Mouse (Mus musculus) hindbrain, embryonic 10.5 days (tissue): ENCODE results near the gene Olfr958. TPM values are rescaled to one million over a fixed set of nuclear protein-coding genes. Genes with fewer than 3 reads are reported as not detected.
A peak's percentile ranks its signal among the peaks of the same experiment; 100 is the strongest.

Experiments
- DNase-seq: peaks from one replicate; pipeline ENCODE4 v3.0.0-alpha.2; 2017; ENCODE audit warnings: low spot score
- H3K27ac ChIP-seq: fragments of 300-500 bp; sonication (generic); 2 replicates; pipeline ENCODE4 v1.5.1; 2016; ENCODE audit warnings: mild to moderate bottlenecking, moderate library complexity
- H3K27me3 ChIP-seq: fragments of 300-500 bp; sonication (generic); 2 replicates; pipeline ENCODE4 v1.6.1; 2016; ENCODE audit warnings: mild to moderate bottlenecking; ENCODE audit not compliant: poor library complexity, insufficient read depth, severe bottlenecking
- H3K36me3 ChIP-seq: fragments of 300-500 bp; sonication (generic); 2 replicates; pipeline ENCODE4 v1.6.1; 2016; ENCODE audit warnings: mild to moderate bottlenecking, moderate library complexity
- H3K4me1 ChIP-seq: fragments of 300-500 bp; sonication (generic); replicated peaks from 2 replicates; pipeline ENCODE4 v1.6.1; 2016; ENCODE audit warnings: mild to moderate bottlenecking
- H3K4me3 ChIP-seq: fragments of 300-500 bp; sonication (generic); 2 replicates; pipeline ENCODE4 v1.5.1; 2016; ENCODE audit warnings: mild to moderate bottlenecking, moderate library complexity
- H3K9me3 ChIP-seq: fragments of 300-500 bp; sonication (generic); 2 replicates; pipeline ENCODE4 v1.6.1; 2016; ENCODE audit warnings: mild to moderate bottlenecking, moderate library complexity
- WGBS: fragments of 180-500 bp; shearing (Covaris S2); methylation state at CpG from one replicate; pipeline ENCODE4 v1.1.7; 2016; 5-methylcytosine and 5-hydroxymethylcytosine counted together
- polyA plus RNA-seq: library from polyadenylated mRNA; unstranded; fragments of >200 nt; fragmentation: Nextera tagmentation; extraction: Ambion mirVana; gene quantifications from 2 replicates; pipeline ENCODE4 v1.2.1, GENCODE M21; 2016

The Olfr958 gene
- polyA plus RNA-seq: not detected in 2 replicates

DNA sequence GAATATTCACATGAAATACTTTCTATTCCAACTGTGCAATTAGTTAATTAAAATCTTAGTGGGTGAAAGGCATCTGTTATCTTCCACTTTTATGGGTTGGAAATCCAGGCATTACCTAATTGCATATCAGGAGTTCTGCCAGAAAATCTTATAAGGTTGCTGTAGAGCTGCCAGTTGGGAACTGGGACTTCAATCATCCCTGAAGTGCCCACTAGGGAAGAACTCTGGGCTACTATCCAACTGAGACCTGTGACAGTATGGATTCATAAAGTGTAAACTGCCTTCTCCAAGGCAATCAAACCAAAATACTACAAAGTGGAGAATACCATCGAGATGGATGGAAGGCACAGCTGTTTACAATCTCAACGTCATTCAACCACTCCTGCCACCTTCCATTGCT is at the start of gene Olfr958:
TSS of gene Olfr958 (minus strand) at position 109 of the 400 bp plus-strand sequence.
- peaks cover 7% of the 10 kb centered on the region; the same call in 1 of the 2 replicates for H3K4me1 ChIP-seq
- 75% methylated on average over 2 of the region's 2 CpGs for WGBS
- no peaks in the 10 kb centered on the region for H3K36me3 ChIP-seq
- H3K4me3 ChIP-seq: no peak within 1 kb of the TSS
- no peaks in the 10 kb centered on the region for H3K27me3 ChIP-seq
- DNase-seq: no peak
- no peaks in the 10 kb centered on the region for H3K9me3 ChIP-seq
- no peak within 1 kb of the TSS for H3K27ac ChIP-seq

DNA sequence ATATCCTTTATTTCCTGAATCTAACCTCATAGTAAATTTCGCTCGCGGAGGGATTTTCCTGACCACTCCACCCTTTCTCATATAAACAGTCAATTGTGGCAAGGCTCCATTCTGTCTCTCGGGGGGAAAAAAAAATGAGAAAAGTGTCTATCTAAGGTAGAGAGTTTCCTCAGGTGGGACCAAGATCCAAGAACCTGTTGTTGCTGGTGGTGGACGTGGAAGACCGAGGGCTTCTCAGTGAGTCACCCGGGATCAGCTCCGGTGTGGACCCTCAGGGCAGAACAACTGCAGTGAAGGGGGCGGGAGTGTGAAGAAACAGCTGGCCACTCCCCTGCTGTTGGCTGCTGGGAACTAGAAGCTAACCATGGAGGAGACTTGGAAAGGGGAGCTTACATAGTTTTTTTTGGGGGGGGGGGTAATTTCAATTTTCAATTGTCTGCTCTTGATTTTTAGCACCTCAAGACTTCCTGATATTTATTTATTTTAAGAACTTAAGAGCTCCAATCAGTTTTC is 49.5 kb upstream of the Olfr958 start:
- WGBS: under 1% methylated on average over 9 of the region's 9 CpGs
- no peaks in the 10 kb centered on the region for H3K9me3 ChIP-seq
- peak; percentile 43 for DNase-seq
- H3K27ac ChIP-seq: no peak overlapping the region
- peak overlapping the region; percentile 53 for H3K4me3 ChIP-seq
- no peaks in the 10 kb centered on the region for H3K27me3 ChIP-seq
- no peaks in the 10 kb centered on the region for H3K36me3 ChIP-seq
- H3K4me1 ChIP-seq: peaks cover 21% of the 10 kb centered on the region

DNA sequence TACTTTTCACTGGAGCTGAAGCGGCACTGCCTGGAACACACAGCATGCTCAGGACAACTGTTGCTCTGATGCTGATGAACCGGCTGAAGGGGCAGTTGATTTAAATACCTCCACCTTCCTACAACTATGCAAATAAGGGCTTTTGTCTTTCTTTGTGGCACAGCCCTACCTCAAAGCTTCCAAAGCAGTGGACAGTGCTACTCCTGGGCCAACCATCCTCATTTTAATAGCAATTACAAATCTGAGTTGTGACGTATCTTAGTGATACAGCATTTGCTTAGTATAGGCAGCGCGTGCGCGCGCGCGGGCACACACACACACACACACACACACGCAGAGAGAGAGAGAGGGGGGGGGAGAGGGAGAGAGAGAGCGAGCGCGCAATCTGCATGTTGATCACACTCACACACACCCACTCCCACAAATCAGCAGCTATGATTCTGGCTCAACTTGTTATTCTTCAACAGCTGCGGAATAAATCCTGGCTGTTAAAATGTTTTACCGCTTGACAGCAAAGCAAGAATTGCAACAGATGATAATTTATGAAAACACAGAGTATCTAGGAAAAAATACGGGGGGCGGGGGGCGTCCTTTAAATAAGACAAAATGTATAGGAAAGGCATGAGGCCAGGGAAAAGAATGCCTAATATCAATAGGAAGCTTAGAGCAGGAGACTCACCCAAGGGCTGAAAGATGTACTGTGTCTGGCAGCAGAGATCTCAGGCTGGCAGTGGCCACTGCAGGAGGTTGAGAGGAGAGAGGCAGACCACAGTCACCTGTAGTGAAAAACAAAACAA is 48.9 kb upstream of the Olfr958 start:
- peak; percentile 61 for DNase-seq
- Histone ChIP-seq H3K36me3 (no peaks in the 10 kb centered on the region), H3K9me3 (no peaks in the 10 kb centered on the region), H3K27me3 (no peaks in the 10 kb centered on the region), H3K4me3 (peak overlapping the region; percentile 53), H3K27ac (no peak overlapping the region), H3K4me1 (peaks cover 21% of the 10 kb centered on the region)
- WGBS: under 1% methylated on average over 19 of the region's 19 CpGs

DNA sequence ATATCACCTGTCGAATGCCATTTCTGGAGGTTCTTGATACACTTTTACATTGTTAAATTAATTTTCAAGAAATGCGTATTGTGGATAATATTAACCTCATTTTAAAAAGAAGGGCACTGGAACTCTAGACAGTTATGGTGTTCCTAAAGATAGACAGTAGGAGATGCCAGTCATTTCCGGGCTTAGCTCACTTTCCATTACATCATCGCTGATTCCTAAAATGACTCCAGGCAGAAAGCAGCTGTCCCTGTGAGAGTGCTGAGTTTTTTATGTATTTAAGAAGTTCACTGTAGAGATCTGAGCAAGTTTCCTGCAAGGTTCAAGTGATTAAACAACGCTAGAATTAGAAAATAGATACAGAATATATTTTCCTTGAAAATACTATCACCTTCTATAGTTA is 23.2 kb upstream of the Olfr958 start:
- Histone ChIP-seq H3K9me3 (no peaks in the 10 kb centered on the region), H3K4me3 (no peak overlapping the region), H3K36me3 (no peaks in the 10 kb centered on the region), H3K27ac (no peak overlapping the region), H3K4me1 (no peaks in the 10 kb centered on the region), H3K27me3 (no peaks in the 10 kb centered on the region)
- no peak for DNase-seq
- WGBS: 91% methylated on average over 5 of the region's 5 CpGs

DNA sequence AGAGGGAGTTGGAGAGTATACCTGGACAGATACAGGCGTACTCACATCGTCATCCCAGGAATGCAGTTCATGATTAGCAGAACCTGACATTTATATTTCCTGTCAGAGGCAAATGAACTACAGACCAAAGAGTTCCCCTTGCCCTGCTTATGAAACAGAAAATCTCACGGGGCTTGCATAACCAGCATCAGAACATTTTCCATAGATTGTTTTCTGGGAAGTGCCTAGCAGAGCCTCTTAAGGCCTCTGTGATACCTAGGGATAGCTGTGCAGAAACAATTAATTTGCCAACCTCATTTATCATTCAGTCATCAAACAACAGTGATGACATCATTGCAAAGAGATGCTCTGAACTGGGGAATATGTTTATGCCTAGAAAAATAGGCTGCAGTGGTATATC is 21.6 kb upstream of the Olfr958 start, which contains the start of gene Olfr959:
TSS of gene Olfr959 (minus strand) at position 101 of the 400 bp plus-strand sequence.
- no peak within 1 kb of the TSS for H3K4me3 ChIP-seq
- WGBS: 88% methylated on average over 3 of the region's 3 CpGs
- H3K9me3 ChIP-seq: no peaks in the 10 kb centered on the region
- H3K4me1 ChIP-seq: no peaks in the 10 kb centered on the region
- H3K27ac ChIP-seq: no peak within 1 kb of the TSS
- H3K36me3 ChIP-seq: no peaks in the 10 kb centered on the region
- DNase-seq: no peak
- H3K27me3 ChIP-seq: no peaks in the 10 kb centered on the region

DNA sequence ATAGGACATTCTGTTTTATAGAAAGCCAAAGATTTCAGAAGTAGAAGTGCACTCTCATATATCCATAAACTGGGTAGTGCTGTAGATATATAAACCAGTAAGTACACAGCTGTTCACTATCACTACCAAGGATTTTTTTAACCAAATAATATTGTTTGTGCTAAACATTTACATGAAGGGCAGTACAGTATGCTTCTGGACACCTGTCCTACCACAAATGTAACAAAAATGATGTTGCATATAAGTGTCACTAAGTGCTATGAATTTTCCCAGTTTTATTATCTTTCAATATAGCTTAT is 4.4 kb upstream of the Olfr958 start:
- Histone ChIP-seq H3K4me1 (peaks cover 7% of the 10 kb centered on the region; the same call in 1 of the 2 replicates), H3K4me3 (no peak overlapping the region), H3K36me3 (no peaks in the 10 kb centered on the region), H3K9me3 (no peaks in the 10 kb centered on the region), H3K27me3 (no peaks in the 10 kb centered on the region), H3K27ac (peak overlapping the region; percentile 67; the same call in 1 of the 2 replicates)
- no peak for DNase-seq

DNA sequence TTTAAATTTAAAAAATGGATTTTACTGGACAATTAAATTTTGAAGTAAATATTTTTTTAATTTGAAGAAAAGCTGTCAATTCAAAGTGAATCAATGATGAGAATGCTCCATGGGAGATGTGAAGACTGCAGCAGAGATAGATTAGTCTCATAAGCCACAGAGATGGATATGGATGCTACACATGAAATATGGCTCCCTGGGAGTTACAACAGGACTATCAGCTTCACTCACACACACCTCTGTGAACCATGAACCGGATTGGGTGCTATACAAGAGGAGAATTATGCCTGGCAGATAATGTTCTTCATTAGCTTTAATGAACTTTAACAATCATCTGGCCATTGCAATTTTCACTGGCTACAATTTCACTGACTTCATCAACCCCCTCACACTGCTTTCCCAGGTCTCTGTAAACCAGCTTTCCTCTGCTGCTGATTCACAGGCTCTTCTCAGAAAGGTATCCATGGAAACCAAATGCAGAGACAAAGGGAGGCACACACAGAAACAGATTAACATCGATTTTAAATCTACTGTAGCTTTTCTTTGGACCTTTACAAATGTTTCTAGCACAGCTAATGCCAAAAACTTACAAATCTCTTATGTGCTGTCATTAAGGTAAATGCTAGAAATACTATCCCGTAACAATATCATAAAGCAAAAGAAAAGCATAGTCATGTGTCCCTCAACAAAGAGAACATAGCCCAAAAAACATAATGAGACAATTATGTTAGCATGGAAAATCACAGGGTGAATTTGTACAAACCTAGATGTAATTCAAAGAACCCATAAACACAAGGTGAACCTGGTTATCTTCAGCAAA is 3.9 kb upstream of the Olfr958 start:
- Histone ChIP-seq H3K4me1 (peaks cover 7% of the 10 kb centered on the region; the same call in 1 of the 2 replicates), H3K36me3 (no peaks in the 10 kb centered on the region), H3K27ac (peak overlapping the region; percentile 67), H3K27me3 (no peaks in the 10 kb centered on the region), H3K4me3 (no peak overlapping the region), H3K9me3 (no peaks in the 10 kb centered on the region)
- no peak for DNase-seq
- WGBS: 55% methylated on average over 3 of the region's 3 CpGs

DNA sequence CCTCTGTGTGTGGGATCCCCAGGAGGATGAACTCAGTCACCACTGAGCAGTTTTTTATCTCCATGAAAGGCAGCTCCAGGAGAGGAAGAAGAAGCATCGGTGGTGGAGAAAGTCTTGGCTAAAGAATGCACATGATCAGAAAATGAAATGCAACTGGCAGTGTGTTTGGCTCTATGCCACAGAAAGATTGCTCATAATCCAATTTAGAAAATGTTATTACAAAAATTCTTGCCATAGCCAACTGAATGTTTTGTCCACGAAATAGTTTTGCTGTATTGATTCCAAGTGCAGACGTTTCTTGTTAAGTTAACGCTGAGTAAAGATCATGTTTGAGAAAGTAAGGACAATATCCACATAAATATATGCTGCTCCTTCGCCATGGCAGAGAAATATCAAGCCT is 3.0 kb downstream of the Olfr958 start:
- Histone ChIP-seq H3K9me3 (no peaks in the 10 kb centered on the region), H3K36me3 (no peaks in the 10 kb centered on the region), H3K4me3 (no peak overlapping the region), H3K27ac (no peak overlapping the region), H3K4me1 (no peaks in the 10 kb centered on the region), H3K27me3 (no peaks in the 10 kb centered on the region)
- DNase-seq: no peak
- WGBS: 87% methylated on average over 5 of the region's 5 CpGs

DNA sequence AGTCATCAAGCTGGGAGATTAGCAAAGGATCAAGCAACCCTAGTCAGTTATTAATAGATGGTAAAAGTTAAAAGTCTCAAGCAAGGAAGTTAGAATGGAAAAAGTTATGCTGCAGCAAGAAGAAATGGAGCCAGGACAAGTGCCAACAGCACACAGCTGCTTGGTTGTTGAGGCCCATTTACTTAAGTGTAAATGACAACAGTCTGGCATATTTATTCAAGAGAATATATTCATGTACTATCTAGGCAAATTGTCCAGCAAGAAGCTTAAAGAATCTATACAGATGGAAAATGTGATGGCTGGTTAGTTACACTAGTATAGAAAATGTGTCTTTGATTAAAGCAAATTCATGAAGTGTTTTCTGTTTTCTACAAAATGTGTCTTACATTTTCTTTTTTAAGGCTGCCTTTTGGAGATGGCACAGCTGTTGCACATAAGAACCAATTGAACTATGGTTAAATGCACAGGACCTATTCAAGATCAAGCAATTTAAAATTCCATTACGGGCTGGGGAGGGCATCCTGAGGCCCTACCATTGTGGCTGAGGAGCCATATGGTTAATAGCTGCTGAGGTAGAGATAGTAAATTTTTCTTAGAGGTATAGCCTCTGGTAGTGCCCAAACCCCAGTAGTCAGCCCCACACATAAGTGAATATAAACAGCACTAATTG is 30.1 kb downstream of the Olfr958 start:
- no peaks in the 10 kb centered on the region for H3K9me3 ChIP-seq
- H3K4me1 ChIP-seq: no peaks in the 10 kb centered on the region
- no peak overlapping the region for H3K27ac ChIP-seq
- H3K4me3 ChIP-seq: no peak overlapping the region
- no peaks in the 10 kb centered on the region for H3K36me3 ChIP-seq
- WGBS: 89% methylated on average over 1 of the region's 1 CpGs
- no peaks in the 10 kb centered on the region for H3K27me3 ChIP-seq
- DNase-seq: no peak

DNA sequence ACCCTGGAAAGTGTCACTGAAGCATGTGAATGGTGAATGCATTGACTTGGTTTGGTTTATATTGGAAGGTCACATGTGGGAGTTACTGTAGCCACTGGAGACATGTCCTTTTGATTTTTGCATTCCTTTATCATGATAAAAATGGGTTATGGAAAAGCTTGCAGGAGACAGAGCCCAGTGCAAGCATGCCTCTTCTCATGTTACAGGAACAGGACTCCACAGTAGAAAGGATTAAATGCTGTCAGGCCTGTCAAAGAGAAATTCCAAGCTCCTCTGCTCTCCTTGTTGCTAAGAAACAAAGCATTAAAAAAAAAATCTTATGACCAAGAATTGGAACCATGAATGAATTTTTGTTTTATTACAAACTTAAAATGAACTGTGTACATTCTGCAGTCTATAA is 35.3 kb downstream of the Olfr958 start:
- no peak overlapping the region for H3K27ac ChIP-seq
- H3K27me3 ChIP-seq: no peaks in the 10 kb centered on the region
- no peaks in the 10 kb centered on the region for H3K9me3 ChIP-seq
- DNase-seq: no peak
- H3K4me3 ChIP-seq: no peak overlapping the region
- no peaks in the 10 kb centered on the region for H3K36me3 ChIP-seq
- no peaks in the 10 kb centered on the region for H3K4me1 ChIP-seq

DNA sequence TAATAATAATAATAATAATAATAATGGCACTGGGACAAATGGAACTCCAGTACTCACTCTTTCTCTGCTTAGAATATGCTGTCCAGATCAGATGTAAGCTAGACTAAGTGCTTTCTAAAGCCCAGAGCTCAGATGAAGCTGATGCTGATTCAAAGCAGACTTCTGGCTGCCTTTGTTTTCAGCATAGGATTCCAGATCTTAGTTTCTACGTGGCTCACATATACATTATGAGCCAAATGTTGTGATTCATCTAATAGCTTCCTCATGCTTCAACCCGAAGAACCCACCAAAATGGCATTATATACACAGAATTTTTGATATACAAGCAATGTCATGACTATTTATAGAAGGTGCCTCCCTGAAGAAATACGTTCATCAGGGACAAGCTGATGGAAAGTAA is 38.3 kb downstream of the Olfr958 start, which contains the start of gene Olfr957:
TSS of gene Olfr957 (minus strand) at position 279 of the 400 bp plus-strand sequence.
- Histone ChIP-seq H3K36me3 (no peaks in the 10 kb centered on the region), H3K4me1 (no peaks in the 10 kb centered on the region), H3K27ac (no peak within 1 kb of the TSS), H3K4me3 (no peak within 1 kb of the TSS), H3K27me3 (no peaks in the 10 kb centered on the region), H3K9me3 (no peaks in the 10 kb centered on the region)
- WGBS: 83% methylated on average over 3 of the region's 3 CpGs
- DNase-seq: no peak

DNA sequence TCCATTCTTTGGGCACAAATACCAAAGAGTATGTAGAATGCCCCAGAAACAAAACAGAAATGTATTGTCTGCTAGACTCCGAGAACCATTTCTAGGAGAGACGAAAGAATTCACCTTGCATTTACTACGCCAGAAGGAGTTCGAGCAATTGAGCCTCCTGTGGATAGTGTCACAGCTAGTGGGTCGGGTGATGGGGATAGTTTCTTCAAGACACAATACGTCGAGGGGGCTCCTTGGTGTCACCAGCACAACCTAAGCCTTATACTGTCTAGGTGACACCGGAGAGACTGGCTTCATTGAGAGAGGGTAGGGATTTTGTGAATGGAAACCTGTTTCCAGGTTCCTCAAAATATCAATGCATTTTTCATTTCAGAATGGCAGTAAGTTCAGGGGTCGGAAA is 44.4 kb downstream of the Olfr958 start:
- no peak for DNase-seq
- Histone ChIP-seq H3K27ac (no peak overlapping the region), H3K4me1 (no peaks in the 10 kb centered on the region), H3K9me3 (no peaks in the 10 kb centered on the region), H3K27me3 (no peaks in the 10 kb centered on the region), H3K36me3 (no peaks in the 10 kb centered on the region), H3K4me3 (no peak overlapping the region)
- 82% methylated on average over 9 of the region's 9 CpGs for WGBS
